Mouse (Mus musculus) kidney, embryonic 14.5 days (tissue): ENCODE data around the gene Myadml2. TPM values are rescaled to one million over a fixed set of nuclear protein-coding genes. Genes with fewer than 3 reads are reported as not detected.
A peak's percentile ranks its signal among the peaks of the same experiment; 100 is the strongest.

Experiments used
- ATAC-seq: fragments of 200-750 bp; cut with Nextera tagmentation; 2 replicates; pipeline ENCODE4 v1.8.0; 2017; ENCODE audit warnings: moderate number of reproducible peaks, mild to moderate bottlenecking, moderate TSS enrichment, moderate library complexity; ENCODE audit not compliant: low FRiP score, low TSS enrichment
- H3K27ac ChIP-seq: fragments of 300-500 bp; sonication (generic); 2 replicates; pipeline ENCODE4 v1.5.1; 2014; ENCODE audit warnings: low read depth, mild to moderate bottlenecking, low read length, moderate library complexity, mixed read lengths
- H3K27me3 ChIP-seq: fragments of 300-500 bp; sonication (generic); 2 replicates; pipeline ENCODE4 v1.6.1; 2014; ENCODE audit warnings: mild to moderate bottlenecking, low read length; ENCODE audit not compliant: control insufficient read depth, insufficient read depth
- H3K36me3 ChIP-seq: fragments of 300-500 bp; sonication (generic); 2 replicates; pipeline ENCODE4 v1.6.1; 2014; ENCODE audit warnings: low read length, mixed read lengths; ENCODE audit not compliant: control insufficient read depth, insufficient read depth
- H3K4me1 ChIP-seq: fragments of 300-500 bp; sonication (generic); 2 replicates; pipeline ENCODE4 v1.6.1; 2014; ENCODE audit warnings: low read length, mixed read lengths; ENCODE audit not compliant: control insufficient read depth, insufficient read depth
- H3K4me2 ChIP-seq: fragments of 300-500 bp; sonication (generic); replicated peaks from 2 replicates; pipeline ENCODE4 v1.6.1; 2014; ENCODE audit warnings: low read depth, mild to moderate bottlenecking, low read length
- H3K4me3 ChIP-seq: fragments of 300-500 bp; sonication (generic); 2 replicates; pipeline ENCODE4 v1.5.1; 2014; ENCODE audit warnings: mild to moderate bottlenecking, low read length
- H3K9ac ChIP-seq: fragments of 300-500 bp; sonication (generic); 2 replicates; pipeline ENCODE4 v1.6.1; 2014; ENCODE audit warnings: low read depth, mild to moderate bottlenecking, low read length, moderate library complexity
- H3K9me3 ChIP-seq: fragments of 300-500 bp; sonication (generic); 2 replicates; pipeline ENCODE4 v1.6.1; 2016; ENCODE audit warnings: low read length; ENCODE audit not compliant: control insufficient read depth
- WGBS: fragments of 180-500 bp; shearing (Covaris S2); extraction: QIAGEN DNeasy Blood & Tissue Kit; methylation state at CpG from one replicate; pipeline ENCODE4 v1.1.7; 2014; 5-methylcytosine and 5-hydroxymethylcytosine counted together
- microRNA-seq: library from miRNA; unstranded; fragments of <30 nt; microRNA quantifications from one replicate; pipeline ENCODE4, GENCODE M21; 2016
- polyA plus RNA-seq: library from polyadenylated mRNA; unstranded; fragments of >200 nt; fragmentation: Nextera tagmentation; extraction: Ambion mirVana; gene quantifications from 2 replicates; pipeline ENCODE4 v1.2.1, GENCODE M21; 2014

The Myadml2 gene
- polyA plus RNA-seq, 1 experiment from 2014 or later = not detected

DNA sequence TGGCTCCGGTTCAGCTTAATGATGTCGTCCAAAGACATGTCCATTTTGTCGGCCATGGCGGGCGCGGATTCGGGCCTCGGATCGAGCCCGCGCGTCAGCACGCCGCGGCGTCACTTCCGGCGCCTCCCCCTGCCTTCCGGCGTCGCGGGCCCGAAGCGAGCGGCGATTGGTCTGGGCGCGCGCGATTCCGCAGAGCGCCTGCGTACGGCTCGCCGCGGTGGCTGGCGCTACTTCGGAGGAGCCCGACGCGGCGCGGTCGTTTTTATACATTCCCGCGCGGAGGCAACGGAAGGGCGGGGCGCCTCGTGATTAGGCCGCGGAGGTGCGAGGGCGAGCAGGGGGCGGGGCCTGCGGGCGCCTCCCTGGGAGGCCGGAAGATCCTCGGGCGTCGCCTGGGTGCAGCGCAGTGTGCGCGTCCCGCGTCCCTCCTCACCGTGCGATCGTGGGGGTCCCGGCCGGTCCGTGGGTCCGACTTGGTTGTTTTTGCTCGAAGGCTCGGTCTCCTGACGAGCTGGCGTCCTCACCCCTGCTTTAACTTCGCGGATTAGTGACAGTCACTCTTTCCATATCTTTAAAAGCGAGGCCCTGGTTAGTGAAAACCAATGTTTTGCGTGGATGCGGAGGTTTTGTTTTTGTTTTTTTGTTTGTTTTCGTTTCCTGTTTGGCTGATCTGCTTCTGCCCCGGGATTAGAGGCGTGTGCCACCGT, 49.5 kb downstream of the Myadml2 start, which contains the start of the genes Alyref and Anapc11:
TSS of gene Alyref (minus strand) at position 83 of the 707 bp plus-strand sequence.
TSS of gene Anapc11 (plus strand) at position 139 of the 707 bp plus-strand sequence.
- ATAC-seq = peak; percentile 98
- H3K9ac ChIP-seq = peak within 1 kb of the TSS; percentile 100
- H3K9me3 ChIP-seq = no peaks in the 10 kb centered on the region
- peaks cover 61% of the 10 kb centered on the region for H3K36me3 ChIP-seq
- H3K4me1 ChIP-seq = peaks cover 22% of the 10 kb centered on the region
- H3K27me3 ChIP-seq = no peaks in the 10 kb centered on the region
- H3K27ac ChIP-seq = peak within 1 kb of the TSS; percentile 87
- WGBS = 1% methylated on average over 87 of the region's 88 CpGs
- peak within 1 kb of the TSS; percentile 96 for H3K4me2 ChIP-seq
- peak within 1 kb of the TSS; percentile 99 for H3K4me3 ChIP-seq

GRCm38 (mm10) chr11:120597240-120598235, 50.4 kb downstream of the Myadml2 start:
- H3K27me3 ChIP-seq = no peaks in the 10 kb centered on the region
- peak; percentile 57 for ATAC-seq
- peaks cover 61% of the 10 kb centered on the region for H3K36me3 ChIP-seq
- no peaks in the 10 kb centered on the region for H3K9me3 ChIP-seq
- peak overlapping the region; percentile 87 for H3K27ac ChIP-seq
- H3K4me1 ChIP-seq = peaks cover 22% of the 10 kb centered on the region
- 4% methylated on average over 66 of the region's 99 CpGs for WGBS
- peak overlapping the region; percentile 96 for H3K4me2 ChIP-seq
- peak overlapping the region; percentile 100 for H3K9ac ChIP-seq
- peak overlapping the region; percentile 99 for H3K4me3 ChIP-seq

Small RNA genes lying within 50 kb of the gene (microRNA-seq; reads per million reads assigned to microRNA genes)
- gene Mir6936 = not detected

Other genes with a start within 250 kb of the Myadml2 start
- 25.0 and 45.4 TPM in 2 replicates for gene Nploc4, start 210.4 kb downstream of the Myadml2 start, polyA plus RNA-seq
- gene Tspan10, start 205.5 kb downstream of the Myadml2 start, polyA plus RNA-seq = not detected in 2 replicates
- 0.17 and 0.20 TPM in 2 replicates for gene Pde6g, start 194.7 kb downstream of the Myadml2 start, polyA plus RNA-seq
- 14.8 and 18.2 TPM in 2 replicates for gene Oxld1, start 190.1 kb downstream of the Myadml2 start, polyA plus RNA-seq
- gene Ccdc137, start 190.0 kb downstream of the Myadml2 start, polyA plus RNA-seq = 27.4 and 32.8 TPM in 2 replicates
- gene Arl16, start 180.6 kb downstream of the Myadml2 start, polyA plus RNA-seq = 46.4 and 51.5 TPM in 2 replicates
- gene Mrpl12, start 163.5 kb downstream of the Myadml2 start, polyA plus RNA-seq = 176 and 218 TPM in 2 replicates
- gene Slc25a10, start 156.3 kb downstream of the Myadml2 start, polyA plus RNA-seq = 65.3 and 79.1 TPM in 2 replicates
- 2.0 and 2.4 TPM in 2 replicates for gene Gcgr, start 117.5 kb downstream of the Myadml2 start, polyA plus RNA-seq
- 236 and 265 TPM in 2 replicates for gene Mcrip1, start 98.4 kb downstream of the Myadml2 start, polyA plus RNA-seq
- 0.58 and 0.89 TPM in 2 replicates for gene Ppp1r27, start 97.0 kb downstream of the Myadml2 start, polyA plus RNA-seq
- gene P4hb, start 74.9 kb downstream of the Myadml2 start, polyA plus RNA-seq = 558 and 716 TPM in 2 replicates
- 454 and 612 TPM in 2 replicates for gene Arhgdia, start 66.5 kb downstream of the Myadml2 start, polyA plus RNA-seq
- gene Alyref, start 49.8 kb downstream of the Myadml2 start, polyA plus RNA-seq = 594 and 799 TPM in 2 replicates
- gene Anapc11, start 49.7 kb downstream of the Myadml2 start, polyA plus RNA-seq = 212 and 242 TPM in 2 replicates
- gene Npb, start 39.7 kb downstream of the Myadml2 start, polyA plus RNA-seq = 14.8 and 19.5 TPM in 2 replicates
- gene Pcyt2, start 30.2 kb downstream of the Myadml2 start, polyA plus RNA-seq = 82.7 and 83.5 TPM in 2 replicates
- 23.8 and 28.6 TPM in 2 replicates for gene Sirt7, start 22.9 kb downstream of the Myadml2 start, polyA plus RNA-seq
- 26.9 and 27.9 TPM in 2 replicates for gene Mafg, start 14.6 kb downstream of the Myadml2 start, polyA plus RNA-seq
- 19.9 and 21.8 TPM in 2 replicates for gene Pycr1, start 4.4 kb downstream of the Myadml2 start, polyA plus RNA-seq
- gene Notum, start 13.0 kb upstream of the Myadml2 start, polyA plus RNA-seq = 6.9 and 9.9 TPM in 2 replicates
- gene Aspscr1, start 24.8 kb upstream of the Myadml2 start, polyA plus RNA-seq = 107 and 124 TPM in 2 replicates
- 157 and 195 TPM in 2 replicates for gene Cenpx, start 65.6 kb upstream of the Myadml2 start, polyA plus RNA-seq
- gene Lrrc45, start 65.8 kb upstream of the Myadml2 start, polyA plus RNA-seq = 41.9 and 43.1 TPM in 2 replicates
- gene Rac3, start 73.3 kb upstream of the Myadml2 start, polyA plus RNA-seq = 5.0 and 28.7 TPM in 2 replicates
- gene Dcxr, start 79.1 kb upstream of the Myadml2 start, polyA plus RNA-seq = 21.1 and 23.2 TPM in 2 replicates
- gene Cbr2, start 84.0 kb upstream of the Myadml2 start, polyA plus RNA-seq = 0.47 TPM in 1 of 2 replicates, not detected in the other
- gene Hmga1b, start 114.6 kb upstream of the Myadml2 start, polyA plus RNA-seq = 5.2 and 7.9 TPM in 2 replicates
- 19.3 and 26.2 TPM in 2 replicates for gene Rfng, start 136.0 kb upstream of the Myadml2 start, polyA plus RNA-seq
- 213 and 239 TPM in 2 replicates for gene Gps1, start 136.1 kb upstream of the Myadml2 start, polyA plus RNA-seq
- 58.2 and 80.3 TPM in 2 replicates for gene Dus1l, start 148.2 kb upstream of the Myadml2 start, polyA plus RNA-seq
- gene Fasn, start 176.4 kb upstream of the Myadml2 start, polyA plus RNA-seq = 54.9 and 79.9 TPM in 2 replicates